Mouse (Mus musculus) cerebellum, adult 18-20 months (tissue): ENCODE results near the gene Chmp4b.

Source experiments
- DNase-seq, 2 experiments: peaks; one replicate each; pipeline ENCODE4 v3.0.0; 2021

The Chmp4b gene

DNA sequence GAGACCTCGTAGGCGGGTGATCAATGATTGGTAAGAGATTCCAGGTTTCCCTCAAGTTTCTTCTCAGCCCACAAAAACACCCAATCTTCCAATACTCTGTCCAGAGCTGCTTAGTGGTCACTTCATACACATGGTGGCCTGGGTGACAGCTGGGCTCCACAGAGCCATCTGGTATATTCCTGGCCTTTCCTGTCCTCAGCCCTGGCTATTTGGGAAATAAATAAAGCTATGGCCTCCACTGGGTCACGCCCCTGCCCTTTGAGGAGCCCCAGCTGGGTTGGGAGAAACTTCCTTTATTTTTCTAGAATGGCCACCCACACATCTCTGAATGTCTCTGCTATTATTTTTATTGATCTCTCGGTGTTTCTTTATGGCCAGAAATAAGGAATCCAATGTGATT, 72.0 kb downstream of the Chmp4b start:
- DNase-seq: no peak

GRCm38 (mm10) chr2:154729737-154730136, 78.2 kb downstream of the Chmp4b start:
- DNase-seq: no peak

DNA sequence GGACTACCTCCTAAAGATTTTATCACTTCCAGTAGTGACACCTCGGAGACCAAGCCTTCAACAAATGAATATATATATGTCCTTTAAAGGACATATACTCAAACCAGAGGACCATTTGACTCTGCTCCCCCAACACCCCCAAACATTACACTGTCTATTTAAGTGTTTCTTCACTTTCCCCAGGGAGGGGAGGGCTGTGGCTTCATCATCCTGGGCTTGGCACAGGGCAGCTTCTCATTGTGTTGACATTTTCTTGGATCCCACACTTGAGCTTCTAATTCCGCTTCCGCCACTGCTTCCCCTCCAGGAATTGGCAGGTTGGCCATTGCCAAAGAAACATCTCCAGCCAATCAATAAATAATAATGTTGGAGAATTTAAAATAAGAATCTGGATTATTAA, 79.3 kb downstream of the Chmp4b start:
- DNase-seq: no peak

DNA sequence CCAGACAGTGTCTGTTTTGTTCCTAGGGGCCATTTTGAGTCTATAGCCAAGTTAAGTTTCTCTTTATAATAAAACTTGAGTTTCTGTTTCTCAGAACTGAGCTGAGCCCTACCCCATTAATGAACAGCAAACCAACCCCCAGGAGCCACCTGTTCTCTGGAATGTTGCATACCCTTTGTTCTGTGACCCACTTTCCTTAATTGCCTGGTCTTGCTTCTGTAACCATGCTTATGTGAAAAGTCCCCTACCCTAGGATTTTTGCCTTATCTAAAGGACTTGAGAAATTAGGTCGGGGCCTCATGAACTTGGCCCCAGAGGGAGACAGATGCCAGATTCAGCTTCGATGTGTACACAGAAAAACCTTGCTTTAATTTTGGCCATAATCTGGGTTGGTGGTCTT, 80.4 kb downstream of the Chmp4b start:
- no peak for DNase-seq

DNA sequence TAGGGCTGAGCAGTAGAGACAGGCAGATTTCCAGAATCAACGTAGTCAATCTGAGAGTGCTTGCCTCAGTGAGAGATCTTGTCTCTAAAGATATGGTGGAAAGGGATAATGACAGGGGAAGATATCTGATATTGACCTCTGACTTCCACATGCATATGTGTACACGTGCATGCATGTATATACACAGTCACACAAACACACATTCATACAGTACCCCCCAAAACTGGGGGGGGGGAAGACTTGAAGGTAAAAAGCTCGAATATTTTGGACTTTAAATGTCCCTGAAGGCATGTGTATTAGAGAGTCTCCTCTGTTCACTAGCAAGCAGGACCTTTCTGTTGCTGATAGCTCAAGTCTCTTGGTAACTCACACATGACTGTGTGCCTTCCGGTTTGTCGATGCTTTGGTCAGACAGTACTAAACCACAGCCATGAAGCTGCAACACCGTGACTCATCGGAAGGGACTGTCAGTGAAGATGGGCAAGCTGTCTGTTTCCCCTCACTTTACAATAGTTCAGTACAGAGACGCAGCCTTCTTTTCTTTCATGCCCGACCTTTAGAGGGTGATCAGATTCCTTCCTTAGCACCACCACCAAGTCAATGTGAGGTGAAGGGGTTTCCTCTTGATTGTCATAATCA, 81.1 kb downstream of the Chmp4b start:
- no peak for DNase-seq

DNA sequence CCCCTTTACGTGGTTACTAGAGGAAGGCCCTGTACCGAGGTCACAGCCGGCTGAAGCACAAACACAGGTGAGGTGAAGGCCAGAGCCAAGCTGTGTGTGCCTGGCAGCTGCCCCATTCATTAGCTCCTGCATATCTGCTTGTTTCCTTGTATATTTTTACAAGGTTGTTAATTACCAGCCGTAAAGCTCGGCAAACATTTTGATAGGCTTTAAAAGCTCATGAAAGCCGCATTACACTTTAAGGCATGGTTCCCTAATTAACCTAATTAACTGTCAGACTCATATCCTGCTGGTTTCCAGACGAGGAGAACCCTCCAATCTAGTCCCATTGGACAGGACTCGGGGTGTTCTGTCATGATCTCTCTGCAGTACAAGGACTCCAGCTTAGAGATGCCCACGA, 83.5 kb downstream of the Chmp4b start:
- DNase-seq: no peak

DNA sequence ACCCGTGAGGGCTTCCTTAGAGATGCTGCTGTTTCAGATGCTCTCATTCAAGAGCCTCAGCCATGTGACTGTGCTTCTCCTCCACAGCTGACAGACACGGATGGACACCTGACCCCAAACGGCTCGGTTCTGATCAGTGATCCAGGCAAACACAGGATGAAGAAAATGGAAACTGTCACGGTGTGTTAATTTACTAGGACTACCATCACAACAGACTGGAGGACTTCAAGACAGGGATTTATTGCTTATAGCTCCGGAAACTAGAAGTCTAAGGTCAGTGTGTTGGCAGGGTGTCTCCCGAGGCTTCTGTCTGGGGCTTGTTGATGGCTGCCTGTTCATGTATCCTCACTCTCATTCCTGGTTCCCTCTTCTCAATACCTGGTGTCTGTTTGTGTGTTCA, 83.9 kb downstream of the Chmp4b start:
- DNase-seq: no peak

GRCm38 (mm10) chr2:154735986-154736385, 84.5 kb downstream of the Chmp4b start:
- no peak for DNase-seq

DNA sequence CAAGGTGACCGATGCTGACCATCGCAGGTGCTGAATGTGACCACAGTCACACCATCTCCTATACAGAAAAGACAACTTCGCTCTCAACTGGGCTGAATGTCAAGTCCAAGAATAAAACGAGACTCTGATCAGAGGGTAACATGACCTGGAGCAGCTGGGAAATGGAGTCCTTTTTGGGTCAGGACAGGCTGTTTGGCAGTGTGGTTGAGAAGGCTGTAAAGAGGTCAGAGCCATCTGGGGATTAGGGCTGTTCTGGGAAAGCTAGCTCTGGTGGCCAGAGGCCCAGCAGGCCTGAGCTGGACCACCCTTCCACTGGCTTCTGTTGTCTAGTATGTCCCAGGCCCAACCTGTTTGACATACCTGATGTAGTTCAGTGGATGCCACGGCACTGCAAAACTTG, 87.1 kb downstream of the Chmp4b start:
- no peak for DNase-seq

- no peak for DNase-seq
Observed at GRCm38 (mm10) chr2:154742911-154743819, 91.7 kb downstream of the Chmp4b start.

DNA sequence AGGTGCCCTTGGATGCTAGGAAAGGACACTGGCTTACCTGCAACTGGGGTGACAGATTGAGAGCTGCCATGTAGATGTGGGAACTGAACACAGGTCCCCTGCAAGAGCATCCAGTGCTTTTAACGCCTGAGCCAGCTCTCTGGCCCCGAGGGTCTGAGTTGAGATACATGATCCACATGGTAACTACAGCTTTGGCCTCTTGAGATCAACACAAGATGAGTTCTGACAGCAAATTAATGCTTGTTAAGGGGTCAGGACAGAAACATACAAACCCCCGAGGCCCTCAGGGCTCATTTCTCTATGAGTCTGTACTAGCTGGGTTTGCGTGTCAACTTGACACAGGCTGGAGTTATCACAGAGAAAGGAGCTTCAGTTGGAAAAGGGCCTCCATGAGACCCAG, 92.4 kb downstream of the Chmp4b start:
- DNase-seq: no peak
